Mouse (Mus musculus) midbrain, embryonic 16.5 days (tissue): ENCODE measurements around the gene Iqcj. TPM values are rescaled to one million over a fixed set of nuclear protein-coding genes. Genes with fewer than 3 reads are reported as not detected.

Experiments
- ATAC-seq: fragments of 200-750 bp; cut with Nextera tagmentation; 2 replicates; pipeline ENCODE4 v1.8.0; 2017; ENCODE audit warnings: moderate TSS enrichment
- H3K27ac ChIP-seq: fragments of 300-500 bp; sonication (generic); 2 replicates; pipeline ENCODE4 v1.5.1; 2014; ENCODE audit warnings: mild to moderate bottlenecking, low read length, mixed read lengths
- H3K27me3 ChIP-seq: fragments of 300-500 bp; sonication (generic); 2 replicates; pipeline ENCODE4 v1.6.1; 2014; ENCODE audit warnings: low read depth, low read length, mixed read lengths; ENCODE audit not compliant: control insufficient read depth, insufficient read depth
- H3K36me3 ChIP-seq: fragments of 300-500 bp; sonication (generic); 2 replicates; pipeline ENCODE4 v1.6.1; 2014; ENCODE audit warnings: mild to moderate bottlenecking, low read length, moderate library complexity, mixed read lengths; ENCODE audit not compliant: control insufficient read depth, insufficient read depth
- H3K4me1 ChIP-seq: fragments of 300-500 bp; sonication (generic); 2 replicates; pipeline ENCODE4 v1.6.1; 2014; ENCODE audit warnings: mild to moderate bottlenecking, low read length, mixed read lengths; ENCODE audit not compliant: control insufficient read depth, insufficient read depth
- H3K4me2 ChIP-seq: fragments of 300-500 bp; sonication (generic); 2 replicates; pipeline ENCODE4 v1.6.1; 2014; ENCODE audit warnings: mild to moderate bottlenecking, low read length, mixed read lengths
- H3K4me3 ChIP-seq: fragments of 300-500 bp; sonication (generic); 2 replicates; pipeline ENCODE4 v1.5.1; 2014; ENCODE audit warnings: low read depth, mild to moderate bottlenecking, low read length, moderate library complexity, mixed read lengths
- H3K9ac ChIP-seq: fragments of 300-500 bp; sonication (generic); 2 replicates; pipeline ENCODE4 v1.6.1; 2014; ENCODE audit warnings: low read depth, low read length, mixed read lengths
- H3K9me3 ChIP-seq: fragments of 300-500 bp; sonication (generic); replicated peaks from 2 replicates; pipeline ENCODE4 v1.6.1; 2014; ENCODE audit warnings: mild to moderate bottlenecking, low read length, mixed read lengths; ENCODE audit not compliant: control insufficient read depth, poor library complexity, severe bottlenecking
- WGBS: fragments of 180-500 bp; shearing (Covaris S2); extraction: QIAGEN DNeasy Blood & Tissue Kit; methylation state at CpG from one replicate; pipeline ENCODE4 v1.1.7; 2014; 5-methylcytosine and 5-hydroxymethylcytosine counted together
- polyA plus RNA-seq: library from polyadenylated mRNA; unstranded; fragments of >200 nt; fragmentation: Nextera tagmentation; extraction: Ambion mirVana; gene quantifications from 2 replicates; pipeline ENCODE4 v1.2.1, GENCODE M21; 2015

The Iqcj gene
- polyA plus RNA-seq, 1 experiment from 2014 or later = 0.67 TPM

- Histone ChIP-seq H3K4me2 (no peak overlapping the region), H3K4me3 (no peak overlapping the region), H3K9ac (no peak overlapping the region), H3K36me3 (no peaks in the 10 kb centered on the region), H3K27me3 (no peaks in the 10 kb centered on the region; the same call in none of the 2 replicates), H3K4me1 (peaks cover 4% of the 10 kb centered on the region; the same call in 1 of the 2 replicates), H3K27ac (no peak overlapping the region), H3K9me3 (no peaks in the 10 kb centered on the region)
- ATAC-seq = peak; percentile 86
- 51% methylated on average over 9 of the region's 9 CpGs for WGBS
Observed at GRCm38 (mm10) chr3:68045475-68046416, 153.7 kb downstream of the Iqcj start.

- Histone ChIP-seq H3K36me3 (no peaks in the 10 kb centered on the region), H3K9me3 (no peaks in the 10 kb centered on the region), H3K4me1 (no peaks in the 10 kb centered on the region), H3K9ac (no peak overlapping the region), H3K4me2 (no peak overlapping the region), H3K27me3 (no peaks in the 10 kb centered on the region), H3K4me3 (no peak overlapping the region), H3K27ac (no peak overlapping the region)
- WGBS = 47% methylated on average over 2 of the region's 2 CpGs
- no peak for ATAC-seq
Observed at GRCm38 (mm10) chr3:68053538-68053937, 161.5 kb downstream of the Iqcj start.

- no peaks in the 10 kb centered on the region for H3K27me3 ChIP-seq
- ATAC-seq = peak; percentile 7; the same call in 1 of the 2 replicates
- no peak overlapping the region for H3K9ac ChIP-seq
- no peaks in the 10 kb centered on the region for H3K36me3 ChIP-seq
- no peak overlapping the region for H3K4me3 ChIP-seq
- H3K4me2 ChIP-seq = no peak overlapping the region
- H3K27ac ChIP-seq = no peak overlapping the region
- 69% methylated on average over 13 of the region's 13 CpGs for WGBS
- H3K4me1 ChIP-seq = no peaks in the 10 kb centered on the region
- no peaks in the 10 kb centered on the region for H3K9me3 ChIP-seq
Observed at GRCm38 (mm10) chr3:68055071-68055470, 163.1 kb downstream of the Iqcj start.

GRCm38 (mm10) chr3:68056373-68057275 lies 164.6 kb downstream of the Iqcj start:
- Histone ChIP-seq H3K9ac (no peak overlapping the region), H3K27ac (no peak overlapping the region), H3K4me3 (0 out of 2 replicates have a peak overlapping the region, but pooled peaks have one; percentile 9), H3K9me3 (no peaks in the 10 kb centered on the region), H3K4me2 (peak overlapping the region; percentile 38), H3K27me3 (no peaks in the 10 kb centered on the region), H3K36me3 (no peaks in the 10 kb centered on the region), H3K4me1 (no peaks in the 10 kb centered on the region)
- 59% methylated on average over 23 of the region's 23 CpGs for WGBS
- ATAC-seq = no peak

- peak; percentile 76 for ATAC-seq
- H3K4me2 ChIP-seq = no peak overlapping the region
- H3K4me3 ChIP-seq = no peak overlapping the region
- no peak overlapping the region for H3K9ac ChIP-seq
- no peaks in the 10 kb centered on the region for H3K4me1 ChIP-seq
- 40% methylated on average over 2 of the region's 2 CpGs for WGBS
- no peaks in the 10 kb centered on the region for H3K27me3 ChIP-seq
- H3K27ac ChIP-seq = no peak overlapping the region
- H3K36me3 ChIP-seq = no peaks in the 10 kb centered on the region
- H3K9me3 ChIP-seq = no peaks in the 10 kb centered on the region
Observed at GRCm38 (mm10) chr3:68059162-68059800, 167.3 kb downstream of the Iqcj start.

GRCm38 (mm10) chr3:68064731-68065130 lies 172.7 kb downstream of the Iqcj start, which contains the start of gene Schip1:
TSS of gene Schip1 (plus strand) at chr3:68064802.
- WGBS = 37% methylated on average over 12 of the region's 12 CpGs
- ATAC-seq = no peak
- H3K4me3 ChIP-seq = no peak within 1 kb of the TSS
- H3K36me3 ChIP-seq = no peaks in the 10 kb centered on the region
- H3K4me1 ChIP-seq = no peaks in the 10 kb centered on the region
- no peak within 1 kb of the TSS for H3K4me2 ChIP-seq
- no peak within 1 kb of the TSS for H3K27ac ChIP-seq
- H3K9ac ChIP-seq = no peak within 1 kb of the TSS
- H3K27me3 ChIP-seq = no peaks in the 10 kb centered on the region
- no peaks in the 10 kb centered on the region for H3K9me3 ChIP-seq

GRCm38 (mm10) chr3:68071395-68072386 lies 179.7 kb downstream of the Iqcj start:
- Histone ChIP-seq H3K9ac (no peak overlapping the region), H3K4me2 (no peak overlapping the region), H3K36me3 (no peaks in the 10 kb centered on the region), H3K27ac (no peak overlapping the region), H3K4me3 (no peak overlapping the region), H3K4me1 (no peaks in the 10 kb centered on the region; the same call in 1 of the 2 replicates), H3K27me3 (no peaks in the 10 kb centered on the region), H3K9me3 (no peaks in the 10 kb centered on the region)
- WGBS = 54% methylated on average over 9 of the region's 9 CpGs
- peak; percentile 75 for ATAC-seq

- H3K4me2 ChIP-seq = no peak overlapping the region
- WGBS = 82% methylated on average over 4 of the region's 4 CpGs
- ATAC-seq = no peak
Observed at GRCm38 (mm10) chr3:68077406-68077805, 185.4 kb downstream of the Iqcj start.

More at GRCm38 (mm10) chr3:68077406-68077805, 185.4 kb downstream of the Iqcj start:
- Histone ChIP-seq H3K9me3 (no peaks in the 10 kb centered on the region), H3K9ac (no peak overlapping the region), H3K4me1 (no peaks in the 10 kb centered on the region), H3K36me3 (no peaks in the 10 kb centered on the region), H3K4me3 (no peak overlapping the region), H3K27ac (no peak overlapping the region), H3K27me3 (no peaks in the 10 kb centered on the region)
